ENCODE assay signal across 11 mouse cellular contexts in the genomic region with DNA sequence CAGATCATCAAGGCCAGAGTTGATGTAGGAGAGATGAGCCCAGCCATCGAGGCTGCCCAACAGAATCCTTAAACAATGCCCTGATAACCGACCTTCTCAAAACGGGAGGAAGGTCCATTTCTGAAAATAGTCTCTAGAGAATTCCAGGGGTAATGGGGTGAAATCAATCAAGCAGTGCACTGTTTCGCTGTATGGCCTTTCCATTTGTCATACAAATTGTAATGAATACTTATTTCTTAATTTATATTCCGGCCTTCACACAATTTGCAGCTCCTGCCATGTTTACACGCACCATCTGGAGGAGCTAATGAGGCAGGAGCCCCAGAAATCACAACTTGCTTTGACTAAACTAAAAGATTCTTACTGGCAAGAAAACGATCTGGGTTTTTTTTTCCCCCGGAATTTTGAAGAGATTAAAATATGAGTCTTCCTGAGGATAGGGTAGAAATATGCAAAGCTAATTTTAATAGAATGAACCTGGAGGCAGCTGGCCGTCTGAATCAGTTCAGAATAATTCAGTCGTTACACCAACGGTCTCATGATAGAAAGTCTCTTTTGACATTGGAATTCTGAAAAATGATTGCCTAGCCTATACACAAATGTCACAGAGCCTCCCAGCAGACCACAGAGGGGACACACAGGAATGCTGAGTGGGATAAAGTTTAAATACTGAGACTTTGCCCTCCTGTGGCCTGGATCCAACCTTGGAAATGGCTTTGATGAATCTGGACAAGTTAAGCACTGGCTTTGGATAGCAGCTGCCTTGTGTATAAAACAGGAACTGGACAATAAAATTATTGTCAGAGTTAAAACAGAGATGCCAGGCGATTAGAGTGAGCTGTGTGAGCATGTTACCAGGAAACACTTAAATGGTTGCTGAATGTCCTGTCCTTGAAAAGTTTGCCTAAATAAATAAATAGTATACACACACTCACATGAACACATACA.
DNase-seq lines count a peak whose midpoint lies in the region; ATAC-seq and TF ChIP-seq lines count a peak whose summit lies in the region.
"Had no signal": no experiment of that assay in that cellular context is flagged by ENCODE, and none has a peak within 500 bp of the region (broad histone marks: within the 10 kb centered on the region; RNA-seq: fewer than 3 reads in every experiment).

No protein-coding gene starts in this region.

- DNase-seq in layer of hippocampus, adult 2 months (ENCODE audit: low spot score in 2 of 2), result peak in 1 of 2 experiments; percentile 35
- DNase-seq in layer of hippocampus, postnatal 25 days (ENCODE audit: extremely low spot score in 1 of 2, low spot score in 1 of 2), result no peak
- peak; percentile 29 to 38 for DNase-seq in kidney, adult 8-10 months
- DNase-seq in lung, postnatal 10 days, result peak; percentile 66
- no peak for DNase-seq in gastrocnemius, postnatal 25 days
- no peak for DNase-seq in B cell, adult 2 months
- DNase-seq in cerebellum, adult 11-12 months, result no peak

- H3K4me1 ChIP-seq in forebrain, embryonic 12.5 days, result 0 out of 2 replicates have a peak, but pooled peaks cover 4% of the 10 kb centered on the region
- H3K4me1 ChIP-seq: hindbrain, embryonic 15.5 days had no signal

- H3K36me3 ChIP-seq in forebrain, embryonic 12.5 days (replicated peaks), result no peaks in the 10 kb centered on the region
- H3K36me3 ChIP-seq: hindbrain, embryonic 15.5 days had no signal

- H3K9ac ChIP-seq in forebrain, embryonic 12.5 days, result no peak overlapping the region
- H3K9ac ChIP-seq: hindbrain, embryonic 15.5 days had no signal

- no peak overlapping the region for H3K4me3 ChIP-seq in layer of hippocampus, adult 2 months
- H3K4me3 ChIP-seq in forebrain, embryonic 12.5 days (replicated peaks), result no peak overlapping the region
- H3K4me3 ChIP-seq: hindbrain, embryonic 15.5 days had no signal

- H3K27ac ChIP-seq in layer of hippocampus, adult 2 months, result no peak overlapping the region
- H3K27ac ChIP-seq in forebrain, embryonic 12.5 days, result 0 out of 2 replicates have a peak overlapping the region, but pooled peaks have one; percentile 50
- H3K27ac ChIP-seq: hindbrain, embryonic 15.5 days; macrophage had no signal

- H3K27me3 ChIP-seq in forebrain, embryonic 12.5 days, result no peaks in the 10 kb centered on the region
- H3K27me3 ChIP-seq: CH12.LX; hindbrain, embryonic 15.5 days had no signal

- TF ChIP-seq CTCF in layer of hippocampus, adult 2 months (conservative IDR thresholded peaks at IDR 0.05), result peak; percentile 31

- no peak overlapping the region for H3K4me2 ChIP-seq in forebrain, embryonic 12.5 days
- H3K4me2 ChIP-seq: hindbrain, embryonic 15.5 days had no signal

- ATAC-seq in forebrain, embryonic 12.5 days (ENCODE audit: low FRiP score), result no peak

- WGBS in forebrain, embryonic 12.5 days, result 70% methylated on average over 12 of the region's 12 CpGs

- no peaks in the 10 kb centered on the region for H3K9me3 ChIP-seq in forebrain, embryonic 12.5 days
- H3K9me3 ChIP-seq: hindbrain, embryonic 15.5 days had no signal

Comparison
In these comparisons a context has a peak if more than half of its experiments do, and no peak if none do; other contexts are left out.
1. DNase-seq: peak in kidney, adult 8-10 months (2 of 2) and lung, postnatal 10 days (single experiment); none in layer of hippocampus, postnatal 25 days (0 of 2), gastrocnemius, postnatal 25 days (single experiment), B cell, adult 2 months (0 of 2) and cerebellum, adult 11-12 months (single experiment).